Mouse (Mus musculus) c-Kit-positive CD71-positive TER-119-positive erythroid progenitor cells, embryonic 14.5 days (primary cell): ENCODE results near the gene Zfp872.
"Not testable (repeated sequence)": the region's sequence is repeated elsewhere in the genome, so short reads cannot be mapped to it uniquely, and the experiment has no call there.

ENCODE experiments used
- DNase-seq: peaks from one replicate; pipeline ENCODE4 v3.0.0-alpha.2; 2013; ENCODE audit warnings: low spot score

The Zfp872 gene

DNA sequence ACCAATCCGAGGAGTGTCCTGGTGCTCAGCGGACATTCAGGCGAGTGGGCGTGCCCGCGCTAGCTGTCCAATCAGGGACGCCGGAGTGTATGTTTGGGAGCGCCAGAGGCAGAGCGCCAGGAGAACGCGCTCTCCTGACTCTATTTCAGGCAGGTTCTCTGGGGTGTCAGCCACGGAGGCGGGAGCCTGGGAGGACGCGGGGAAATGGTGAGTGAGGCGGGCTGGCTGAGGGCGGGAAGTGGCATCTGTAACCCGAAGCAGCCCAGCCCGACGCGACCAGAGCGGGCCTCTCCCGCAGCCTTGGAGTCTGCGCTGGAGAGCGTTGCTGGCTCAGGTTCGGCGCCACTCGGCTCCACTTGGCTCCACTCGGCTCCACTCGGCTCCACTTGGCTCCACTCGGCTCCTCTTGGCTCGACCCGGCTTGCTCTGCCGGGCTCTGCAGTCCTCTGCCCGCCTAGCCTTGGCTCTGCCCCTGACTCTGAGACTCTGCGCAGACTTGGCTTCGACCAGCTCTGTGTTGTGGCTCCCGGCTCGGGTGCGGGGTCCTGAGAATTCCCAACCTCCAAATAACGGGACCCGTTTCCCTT, at the start of gene Zfp872:
Gene Zfp872, plus strand, starts transcription at position 66 of the 587 bp plus-strand sequence.
- no peak for DNase-seq

GRCm38 (mm10) chr9:22138480-22138879, 49.4 kb upstream of the Zfp872 start:
- peak; percentile 62 for DNase-seq

GRCm38 (mm10) chr9:22139746-22140145, 48.1 kb upstream of the Zfp872 start:
- DNase-seq: no peak

- DNase-seq: peak; percentile 90
Measured at GRCm38 (mm10) chr9:22143108-22144037, 44.5 kb upstream of the Zfp872 start.

DNA sequence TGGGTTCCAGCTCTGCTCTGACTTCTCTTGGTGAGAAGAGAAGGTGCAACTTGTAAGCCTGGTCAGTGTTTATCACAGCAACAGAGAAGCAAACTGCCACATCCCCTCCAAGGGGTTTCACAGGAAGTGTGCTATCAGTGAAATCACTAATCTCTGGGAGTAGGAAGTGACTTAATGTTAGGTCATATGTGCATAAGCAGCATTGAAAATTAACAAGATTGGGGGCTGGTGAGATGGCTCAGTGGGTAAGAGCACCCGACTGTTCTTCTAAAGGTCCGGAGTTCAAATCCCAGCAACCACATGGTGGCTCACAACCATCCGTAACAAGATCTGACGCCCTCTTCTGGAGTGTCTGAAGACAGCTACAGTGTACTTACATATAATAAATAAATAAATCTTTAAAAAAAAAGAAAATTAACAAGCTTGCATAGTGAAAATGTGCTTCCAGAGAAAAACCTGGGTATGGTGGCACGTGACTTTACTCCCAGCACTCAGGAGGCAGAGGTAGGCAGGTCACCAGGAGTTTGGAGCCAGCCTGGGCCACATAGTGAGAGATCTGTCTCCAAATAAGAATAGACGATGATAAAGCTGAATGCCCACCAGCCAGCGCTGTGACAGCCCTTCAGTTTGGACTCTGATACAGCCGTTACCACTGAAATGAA, 43.5 kb upstream of the Zfp872 start:
- no peak for DNase-seq

DNA sequence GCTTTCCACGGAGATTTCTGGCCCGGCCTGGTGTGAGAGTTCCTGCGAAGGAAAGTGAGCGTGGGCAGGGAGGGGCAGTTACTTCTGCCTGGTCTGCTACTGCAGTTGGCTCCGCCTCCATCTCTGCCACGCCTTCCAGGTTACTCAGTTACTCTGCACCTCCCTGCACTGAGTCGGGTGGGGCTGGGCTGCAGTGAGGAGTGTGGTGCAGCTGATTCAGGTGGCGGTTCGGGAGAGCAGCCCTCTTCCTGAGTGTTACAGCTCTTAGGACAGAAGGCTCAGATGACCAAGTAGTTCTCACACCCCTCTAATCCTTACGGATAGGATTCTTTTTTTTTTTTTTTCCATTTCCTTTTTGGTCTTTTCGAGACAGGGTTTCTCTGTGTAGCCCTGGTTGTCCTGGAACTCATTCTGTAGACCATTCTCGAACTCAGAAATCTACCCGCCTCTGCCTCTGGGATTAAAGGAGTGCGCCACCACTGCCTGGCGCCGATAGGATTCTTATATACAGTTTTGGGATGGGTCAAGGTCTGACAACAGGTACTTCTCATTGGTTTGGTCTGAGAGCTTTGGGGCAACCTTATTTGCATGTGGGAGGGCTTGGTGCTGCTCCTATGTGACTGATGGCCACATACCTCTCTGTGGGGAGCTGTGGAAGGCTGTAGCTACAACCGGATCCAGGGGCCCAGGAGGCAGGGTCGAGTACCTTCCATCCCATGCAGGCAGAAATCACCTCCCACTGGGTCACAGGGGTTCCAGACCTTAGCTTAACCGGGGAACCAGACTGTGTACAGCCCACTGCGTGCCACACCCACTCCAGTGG, 38.3 kb upstream of the Zfp872 start:
- no peak for DNase-seq

- DNase-seq: not testable (repeated sequence)
Measured at GRCm38 (mm10) chr9:22150249-22150693, 37.6 kb upstream of the Zfp872 start.

DNA sequence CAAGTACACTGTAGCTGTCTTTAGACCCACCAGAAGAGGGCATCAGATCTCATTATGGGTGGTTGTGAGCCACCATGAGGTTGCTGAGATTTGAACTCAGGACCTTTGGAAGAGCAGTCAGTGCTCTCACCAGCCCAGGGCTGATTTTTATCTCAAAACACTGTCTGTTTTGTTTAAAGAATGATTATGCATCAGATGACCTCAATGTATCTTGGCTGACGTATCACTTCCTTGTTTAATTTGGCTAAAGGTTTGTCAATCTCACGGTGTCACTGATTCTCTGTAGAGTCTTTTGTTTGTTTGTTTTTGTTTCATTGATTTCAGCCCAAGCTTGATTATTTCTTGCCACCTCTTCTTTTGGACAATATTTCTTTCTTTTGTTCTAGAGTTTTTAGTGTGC, 36.9 kb upstream of the Zfp872 start:
- no peak for DNase-seq

- DNase-seq: no peak
Measured at GRCm38 (mm10) chr9:22153810-22154209, 34.1 kb upstream of the Zfp872 start.

DNA sequence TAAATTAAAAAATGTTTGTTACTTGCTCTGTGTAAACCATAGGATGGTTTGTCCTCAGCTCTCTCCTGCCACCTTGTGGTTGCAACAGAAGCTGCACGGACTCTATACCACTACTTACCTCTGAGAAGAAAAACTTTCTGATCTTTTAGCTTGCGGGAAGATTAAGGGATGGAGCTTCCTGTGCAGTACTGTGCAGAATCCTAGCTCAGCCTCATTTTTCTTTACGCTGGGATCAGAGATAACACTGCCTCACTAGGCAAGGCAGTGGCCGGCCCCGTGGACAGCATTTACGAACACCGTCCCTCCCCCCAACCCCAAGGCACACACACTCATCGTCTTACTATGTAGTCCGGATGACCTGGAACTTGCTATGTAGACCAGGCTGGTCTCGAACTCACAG, 32.3 kb upstream of the Zfp872 start:
- peak; percentile 82 for DNase-seq

GRCm38 (mm10) chr9:22156497-22157245, 31.2 kb upstream of the Zfp872 start, which contains the start of gene Pigyl:
TSS of gene Pigyl (plus strand) at chr9:22156846.
- peak; percentile 100 for DNase-seq

DNA sequence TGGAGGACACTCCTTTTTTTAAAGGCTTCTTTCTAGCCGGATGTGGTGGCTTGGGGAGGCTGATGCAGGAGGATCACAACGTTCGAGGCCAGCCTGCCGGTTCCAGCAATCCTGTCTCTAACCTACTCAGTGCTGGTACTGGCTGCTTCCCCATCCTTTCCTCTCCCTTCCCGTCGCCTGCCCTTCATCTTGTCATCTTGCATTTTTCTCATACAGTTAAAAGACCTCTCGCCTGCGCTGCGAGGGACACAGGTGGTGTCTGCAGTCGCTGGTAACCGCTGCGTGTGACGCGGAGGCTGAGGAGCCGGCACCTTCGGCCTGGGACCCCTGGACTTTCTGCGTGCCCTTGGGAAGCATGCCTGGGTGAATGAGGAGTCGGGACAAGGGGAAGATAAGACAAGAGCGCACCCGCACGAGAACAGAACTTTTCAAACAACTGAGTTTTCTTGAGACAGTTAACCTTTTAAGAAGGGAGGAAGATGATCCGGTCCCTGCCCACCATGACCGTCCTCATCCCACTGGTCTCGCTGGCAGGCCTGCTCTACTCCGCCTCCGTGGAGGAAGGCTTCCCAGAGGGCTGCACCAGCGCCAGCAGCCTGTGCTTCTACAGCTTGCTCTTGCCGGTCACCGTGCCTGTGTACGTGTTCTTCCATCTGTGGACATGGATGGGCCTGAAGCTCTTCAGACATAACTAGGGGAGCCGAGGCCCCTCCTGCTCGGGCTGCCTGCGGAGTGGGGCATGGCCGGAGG, 30.2 kb upstream of the Zfp872 start:
- no peak for DNase-seq

DNA sequence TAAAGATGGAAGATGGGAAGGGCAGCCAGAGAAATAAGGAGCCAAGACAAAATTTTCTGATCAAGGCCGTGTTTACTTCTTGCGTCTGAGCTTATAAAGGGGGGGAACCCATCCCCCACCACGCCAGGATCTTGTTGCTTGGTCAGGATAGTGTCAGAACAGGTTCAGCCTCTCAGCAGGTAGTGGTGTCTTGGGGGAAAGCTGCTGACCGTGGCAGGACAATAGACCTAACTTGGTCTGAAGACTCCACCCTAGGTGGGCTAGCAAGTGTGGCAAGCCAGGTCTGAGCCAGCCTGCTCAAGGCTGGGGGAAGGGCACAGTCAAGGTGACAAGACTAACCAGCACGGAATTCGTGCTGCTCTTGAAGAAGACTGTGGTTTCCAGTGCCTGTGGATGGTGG, 26.6 kb upstream of the Zfp872 start:
- no peak for DNase-seq

DNA sequence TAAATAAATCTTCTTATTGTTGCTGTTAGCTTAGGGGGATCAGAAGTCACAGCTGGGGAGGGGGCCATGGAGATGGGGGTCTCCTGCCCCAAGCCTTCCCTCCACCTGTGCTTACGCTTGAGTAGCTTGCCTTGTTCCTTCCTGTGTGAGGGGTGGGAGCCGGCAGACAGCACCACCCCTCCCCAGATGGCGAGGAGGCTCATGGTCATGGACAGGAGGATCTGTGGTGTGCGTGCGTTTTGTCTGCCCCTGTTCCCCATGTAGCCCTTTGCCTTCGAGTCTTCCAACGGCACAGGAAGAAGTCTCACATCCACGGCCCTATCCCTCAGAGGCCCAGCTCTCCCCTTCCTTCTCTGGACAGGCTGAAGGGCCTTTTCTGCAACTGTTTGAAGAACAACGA, 25.6 kb upstream of the Zfp872 start:
- no peak for DNase-seq

GRCm38 (mm10) chr9:22162912-22163311, 25.0 kb upstream of the Zfp872 start:
- DNase-seq: no peak

DNA sequence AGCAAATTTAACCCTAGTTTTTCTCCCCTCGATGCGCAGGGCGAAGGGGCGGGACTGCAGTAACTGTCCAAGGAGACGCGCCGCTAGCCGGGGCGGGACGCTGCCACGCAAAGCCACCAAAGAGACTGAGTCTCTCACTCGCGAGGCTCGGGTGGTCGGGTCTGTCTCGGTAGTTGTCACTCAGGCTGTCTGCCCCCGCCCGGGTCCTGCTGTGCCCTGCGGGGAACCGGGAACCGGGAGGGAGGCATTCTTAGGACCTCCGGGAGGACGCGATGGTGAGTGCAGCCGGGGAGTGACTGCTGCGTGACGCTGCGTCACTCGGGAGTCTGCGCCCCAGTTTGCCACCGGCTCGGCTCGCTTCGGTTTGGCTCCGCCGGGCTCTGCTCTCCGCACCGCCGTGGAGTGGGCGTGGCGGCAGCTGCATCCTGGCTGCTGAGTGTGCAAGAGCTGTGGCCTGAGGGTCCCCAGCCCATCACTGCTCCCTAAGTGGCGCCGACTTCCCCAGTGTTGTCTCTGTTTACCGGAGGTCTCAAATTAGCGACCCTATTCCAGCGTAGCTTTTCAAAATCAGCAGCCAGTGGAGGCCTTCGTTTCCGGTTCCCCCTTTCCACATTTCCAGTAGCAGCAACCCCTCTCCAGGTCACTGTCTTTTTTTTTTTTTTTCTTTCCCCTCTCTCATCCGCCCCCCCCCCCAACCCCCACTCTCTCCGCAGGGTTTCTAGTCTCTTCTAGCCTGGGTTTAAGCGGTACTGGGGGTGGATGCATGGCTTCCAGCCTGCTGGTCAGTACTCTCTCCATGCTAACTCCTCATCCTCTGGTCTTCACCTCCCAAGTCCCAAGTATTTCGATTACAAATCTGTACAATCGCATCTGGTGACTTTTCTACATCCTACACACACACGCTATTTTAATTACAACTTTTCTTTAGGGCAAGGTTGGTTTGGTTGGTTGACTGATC, 22.9 kb upstream of the Zfp872 start:
- no peak for DNase-seq

GRCm38 (mm10) chr9:22165964-22166363, 21.9 kb upstream of the Zfp872 start:
- no peak for DNase-seq

DNA sequence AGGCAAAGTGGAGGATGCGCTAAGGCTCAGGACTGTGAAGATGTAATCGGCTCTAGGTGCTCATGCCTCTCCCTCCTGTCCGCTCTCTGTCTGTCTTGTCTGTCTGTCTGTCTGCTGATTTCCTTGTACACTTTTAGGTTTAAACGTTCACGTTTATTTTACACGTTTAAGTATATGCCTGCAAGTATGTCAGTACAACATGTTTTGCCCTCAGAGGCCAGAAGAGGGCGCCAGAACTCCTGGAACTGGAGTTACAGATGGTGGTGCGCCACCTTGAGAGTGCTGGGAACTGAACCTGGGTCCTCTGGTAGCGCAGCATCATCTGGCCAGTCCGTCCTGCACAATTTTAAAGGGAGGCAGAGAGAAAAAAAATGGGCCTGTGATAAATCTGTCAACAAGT, 21.2 kb upstream of the Zfp872 start:
- DNase-seq: no peak

GRCm38 (mm10) chr9:22167751-22168150, 20.1 kb upstream of the Zfp872 start:
- no peak for DNase-seq
